Mouse (Mus musculus): Measurements from ENCODE around the gene Slc46a1.

The Slc46a1 gene

DNA sequence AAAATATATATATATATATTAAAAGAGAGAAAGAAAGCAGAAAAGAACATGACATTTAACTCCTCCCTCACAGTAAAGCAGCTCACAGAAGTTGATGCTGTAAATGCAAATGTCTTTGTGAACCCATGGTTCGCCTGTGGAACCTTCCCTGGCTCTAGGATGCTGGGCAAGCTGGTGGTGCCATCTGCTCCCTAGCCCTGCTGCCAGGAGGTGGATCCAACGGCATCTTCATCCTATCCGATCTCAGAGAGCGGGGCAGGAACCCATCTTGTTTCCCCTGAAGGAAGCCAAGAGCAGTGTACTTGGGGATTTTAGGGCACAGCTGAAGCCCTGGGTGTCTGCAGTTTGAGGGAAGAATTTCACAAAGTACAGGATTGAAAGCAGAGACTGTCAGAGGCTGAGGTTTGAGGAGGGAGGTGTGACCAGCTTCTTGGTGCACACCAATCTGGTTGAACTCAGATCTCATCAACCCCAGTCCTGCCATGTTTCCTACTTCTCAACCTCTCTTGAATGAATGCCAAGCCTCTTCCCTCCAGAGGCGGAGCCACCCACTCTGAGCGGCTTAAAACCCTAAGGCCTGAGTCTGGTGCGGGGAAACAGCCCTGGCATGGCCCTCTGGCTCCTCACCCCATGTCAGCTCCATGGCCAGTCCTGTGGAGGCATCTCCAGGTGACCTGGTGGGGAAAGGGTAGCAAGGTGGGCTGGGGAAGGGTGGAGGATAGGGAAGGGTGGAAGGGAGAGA, 37.6 kb downstream of the Slc46a1 start, which contains the start of gene Sebox:
Gene Sebox, plus strand, starts transcription at position 539 of the 742 bp plus-strand sequence.
- DNase-seq (ENCODE audit: low spot score) = no peak

DNA sequence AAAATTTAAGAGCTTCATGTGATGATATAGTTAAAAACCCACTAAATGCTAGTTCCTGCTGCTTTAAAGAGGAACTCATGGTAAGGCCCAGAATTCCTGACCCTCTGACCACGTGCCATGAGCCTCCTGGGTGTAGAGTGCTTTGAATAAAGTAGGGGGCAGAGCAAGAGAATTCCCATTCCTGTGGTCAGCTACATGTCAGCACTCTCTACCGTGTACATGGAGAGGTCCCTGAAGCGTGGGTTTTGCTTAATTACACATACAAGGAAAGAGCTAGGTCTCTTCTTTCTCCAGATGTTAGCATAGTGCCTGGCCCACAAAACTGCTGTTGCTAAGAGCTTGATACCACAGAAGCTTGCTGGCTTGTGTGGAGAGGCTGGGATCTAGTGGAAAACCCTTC, 39.9 kb downstream of the Slc46a1 start:
- no peak for DNase-seq (ENCODE audit: low spot score)

DNA sequence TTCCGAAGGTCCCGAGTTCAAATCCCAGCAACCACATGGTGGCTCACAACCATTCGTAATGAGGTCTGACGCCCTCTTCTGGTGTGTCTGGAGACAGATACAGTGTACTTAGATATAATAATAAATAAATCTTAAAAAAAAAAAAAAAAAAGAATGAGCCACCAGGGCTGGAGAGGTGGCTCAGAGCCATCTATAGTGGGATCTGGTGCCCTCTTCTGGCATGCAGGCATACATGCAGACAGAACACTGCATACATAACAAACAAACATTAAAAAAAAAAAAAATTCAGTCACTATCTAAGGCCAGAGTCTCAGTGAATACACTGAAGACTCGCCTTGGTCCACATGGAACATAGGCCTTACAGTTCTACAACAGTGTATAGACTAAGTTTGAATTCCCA, 43.7 kb downstream of the Slc46a1 start:
- peak; percentile 32 for DNase-seq (ENCODE audit: low spot score)

DNA sequence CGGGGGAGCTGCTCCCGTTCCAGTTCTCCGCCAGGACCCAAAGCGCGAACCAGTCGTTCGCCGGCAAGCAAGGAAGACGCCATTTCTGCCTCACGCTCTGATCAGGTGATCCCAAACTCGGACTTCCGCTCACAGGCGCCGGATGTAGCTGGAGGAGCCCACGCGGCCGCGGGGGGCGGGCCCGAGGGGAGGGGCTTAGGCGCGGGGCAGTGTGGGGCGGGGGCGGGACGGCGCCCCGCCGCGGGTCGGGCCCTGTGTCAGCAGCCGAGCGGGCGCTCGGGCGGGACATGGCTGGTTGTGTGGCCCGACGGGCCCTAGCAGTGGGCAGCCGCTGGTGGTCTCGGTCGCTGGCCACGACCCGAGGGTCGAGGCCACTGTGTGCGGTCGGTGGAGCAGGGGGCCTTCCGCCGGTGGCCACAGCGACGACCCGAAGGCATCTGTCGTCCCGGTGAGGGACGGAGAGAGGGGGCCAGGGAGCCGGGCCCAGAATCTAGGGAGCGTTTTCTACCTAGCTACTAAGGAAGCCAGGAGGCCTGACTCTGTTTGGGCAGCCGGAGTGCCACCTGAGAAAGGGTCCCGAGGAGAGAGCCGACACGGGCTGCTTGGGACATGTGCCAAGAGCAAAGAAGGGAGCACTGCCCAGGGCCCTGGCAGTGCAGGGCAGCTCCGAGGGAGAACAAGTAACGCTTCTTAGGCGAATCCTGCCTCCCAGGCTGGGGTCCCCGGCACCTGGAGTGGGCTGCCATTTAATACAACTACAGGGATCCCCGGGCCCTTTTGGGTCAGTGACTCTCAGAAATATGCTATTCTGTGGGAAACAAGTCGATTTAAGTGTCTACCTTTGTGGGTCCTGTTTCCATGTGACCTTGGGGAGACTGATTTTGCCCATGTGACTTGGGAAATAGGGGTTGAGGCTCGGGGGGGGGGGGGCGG, 46.8 kb downstream of the Slc46a1 start, which contains the start of the genes Tmem199 and Poldip2:
Gene Tmem199, minus strand, starts transcription at position 148 of the 933 bp plus-strand sequence.
Gene Poldip2, plus strand, starts transcription at position 169 of the 933 bp plus-strand sequence.
- peak; percentile 92 for DNase-seq (ENCODE audit: low spot score)

DNA sequence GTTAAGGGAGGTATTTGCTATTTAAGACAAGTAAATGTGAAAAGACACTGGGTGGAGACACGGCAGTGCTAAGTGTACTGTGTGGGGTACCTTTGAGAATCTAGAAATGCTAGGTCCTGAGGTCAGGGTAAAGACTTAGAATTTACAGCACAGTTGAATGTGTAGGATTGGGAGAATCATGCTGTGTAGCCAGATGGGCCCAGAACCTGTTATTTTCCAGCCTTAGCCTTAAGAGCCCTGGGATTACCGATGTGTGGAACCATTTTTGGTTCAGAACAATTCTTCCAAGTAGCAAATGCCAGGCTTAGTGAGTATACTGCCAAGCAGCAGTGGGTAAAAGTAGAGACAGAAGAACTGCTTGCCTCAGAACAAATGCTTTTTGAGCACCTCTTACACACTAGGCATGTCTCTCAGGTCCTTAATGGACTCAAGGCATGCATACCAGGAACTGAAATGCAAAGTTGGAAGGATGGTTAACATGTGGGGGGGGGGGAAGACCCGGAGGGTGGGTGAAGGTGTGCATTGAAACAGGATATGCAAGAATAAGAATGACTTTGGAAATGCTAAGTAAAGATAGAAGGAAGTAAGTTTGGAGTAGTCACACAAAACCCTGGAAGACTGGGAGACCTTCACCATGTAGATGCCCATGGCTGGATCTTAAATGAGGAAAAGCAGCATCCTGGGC, 47.8 kb downstream of the Slc46a1 start:
- no peak for DNase-seq (ENCODE audit: low spot score)

DNA sequence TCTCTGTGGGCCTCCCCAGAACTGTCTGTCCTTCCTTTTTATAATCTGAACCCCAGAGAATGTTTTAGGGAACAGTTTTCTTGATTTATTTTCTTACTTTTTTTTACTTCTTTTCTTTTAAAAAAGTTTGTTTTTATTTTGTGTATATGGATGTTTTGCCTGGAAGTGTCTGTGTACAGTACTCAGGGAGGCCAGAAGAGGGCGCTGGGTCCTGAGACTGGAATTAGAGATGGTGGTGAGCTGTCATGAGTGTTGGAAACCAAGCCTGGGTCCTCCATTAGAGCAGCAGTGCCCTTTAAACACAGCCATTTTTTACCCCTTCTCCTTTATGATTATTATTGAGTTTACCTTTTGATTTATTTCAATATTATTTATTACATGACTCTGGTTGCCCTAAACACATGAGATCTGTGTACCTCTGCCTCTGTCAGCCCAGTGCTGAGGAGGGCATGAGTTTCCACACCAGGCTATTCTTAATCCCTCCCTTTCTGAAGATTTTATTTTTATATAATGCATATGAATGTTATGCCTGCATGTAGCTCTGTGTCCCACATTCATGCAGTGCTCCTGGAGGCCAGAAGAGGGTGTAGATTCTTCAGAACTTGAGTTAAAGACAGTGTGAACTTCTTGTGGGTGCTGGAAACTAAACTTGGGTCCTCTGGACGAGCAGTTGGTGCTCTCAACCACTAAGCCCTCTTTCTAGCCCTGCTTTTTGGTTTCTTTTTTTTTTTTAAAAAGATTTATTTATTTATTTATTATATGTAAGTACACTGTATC, 50.2 kb downstream of the Slc46a1 start:
- DNase-seq (ENCODE audit: low spot score) = peak; percentile 20

DNA sequence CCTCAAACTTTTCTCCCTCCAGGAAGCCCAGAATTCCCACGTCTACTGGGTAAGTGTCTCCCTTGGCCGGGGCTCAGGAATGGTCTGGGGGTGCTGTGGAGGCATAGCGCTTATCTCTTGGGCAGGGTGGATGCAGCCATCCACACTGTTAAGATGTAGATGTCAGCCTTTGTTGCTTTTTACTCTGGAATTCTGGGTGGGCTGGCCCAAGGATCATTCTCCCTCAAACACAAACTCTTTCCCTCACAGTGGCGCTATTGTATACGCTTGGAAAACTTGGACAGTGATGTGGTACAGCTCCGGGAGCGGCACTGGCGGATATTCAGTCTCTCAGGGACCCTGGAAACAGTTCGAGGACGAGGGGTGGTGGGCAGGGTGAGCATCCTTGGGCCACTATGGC, 53.4 kb downstream of the Slc46a1 start:
- DNase-seq (ENCODE audit: low spot score) = no peak
